Mouse (Mus musculus): ENCODE measurements around the gene Atp6v0a1. TPM values are rescaled to one million over a fixed set of nuclear protein-coding genes. Genes with fewer than 3 reads are reported as not detected.

Gene Atp6v0a1
- total and polyA plus RNA-seq, 3 experiments: 77.4 to 92.6 (median 89.6) TPM

GRCm38 (mm10) chr11:100989666-100990065 lies 19.6 kb upstream of the Atp6v0a1 start:
- no peak overlapping the region for H3K27ac ChIP-seq
- WGBS: 61% methylated on average over 2 of the region's 2 CpGs
- H3K9ac ChIP-seq (ENCODE audit: low read depth, low read length): no peak overlapping the region
- TF ChIP-seq CTCF (IDR thresholded peaks at IDR 0.05) (no peak), POLR2A (IDR thresholded peaks at IDR 0.05; ENCODE audit: insufficient read depth, low read depth, low read length) (no peak), EP300 (IDR thresholded peaks at IDR 0.05; ENCODE audit: insufficient read depth, low read depth, low read length) (no peak)
- no peaks in the 10 kb centered on the region for H3K4me1 ChIP-seq (ENCODE audit: control insufficient read depth, insufficient read depth, low read length)
- intact Hi-C loops (cut with DNase I): loop anchor here (10.0 kb wide), 1 partner anchor 315 kb away; the partner anchor contains the start of gene Becn1
- H3K4me3 ChIP-seq: no peak overlapping the region
- no peaks in the 10 kb centered on the region for H3K36me3 ChIP-seq (ENCODE audit: control insufficient read depth, insufficient read depth, low read length)
- H3K79me2 ChIP-seq (replicated peaks; ENCODE audit: control insufficient read depth, insufficient read depth, low read length): no peaks in the 10 kb centered on the region
- H3K27me3 ChIP-seq (ENCODE audit: control insufficient read depth, insufficient read depth, low read length): no peaks in the 10 kb centered on the region
- no peak for DNase-seq

GRCm38 (mm10) chr11:100991027-100991534 lies 18.2 kb upstream of the Atp6v0a1 start:
- no peak for TF ChIP-seq EP300 (IDR thresholded peaks at IDR 0.05; ENCODE audit: insufficient read depth, low read depth, low read length)
- no peak for TF ChIP-seq CTCF (IDR thresholded peaks at IDR 0.05)
- TF ChIP-seq POLR2A (IDR thresholded peaks at IDR 0.05; ENCODE audit: insufficient read depth, low read depth, low read length): no peak
- DNase-seq: no peak
- no peaks in the 10 kb centered on the region for H3K36me3 ChIP-seq (ENCODE audit: control insufficient read depth, insufficient read depth, low read length)
- no peak overlapping the region for H3K4me3 ChIP-seq
- 53% methylated on average over 6 of the region's 6 CpGs for WGBS
- no peaks in the 10 kb centered on the region for H3K27me3 ChIP-seq (ENCODE audit: control insufficient read depth, insufficient read depth, low read length)
- no peak overlapping the region for H3K27ac ChIP-seq
- H3K4me1 ChIP-seq (ENCODE audit: control insufficient read depth, insufficient read depth, low read length): no peaks in the 10 kb centered on the region
- H3K9ac ChIP-seq (ENCODE audit: low read depth, low read length): no peak overlapping the region
- H3K79me2 ChIP-seq (replicated peaks; ENCODE audit: control insufficient read depth, insufficient read depth, low read length): no peaks in the 10 kb centered on the region
- intact Hi-C loops (cut with DNase I): loop anchor here (10.0 kb wide), 1 partner anchor 314 kb away; the partner anchor contains the start of gene Becn1

- Histone ChIP-seq H3K9ac (ENCODE audit: low read depth, low read length) (no peak overlapping the region), H3K27ac (no peak overlapping the region), H3K27me3 (ENCODE audit: control insufficient read depth, insufficient read depth, low read length) (no peaks in the 10 kb centered on the region), H3K79me2 (replicated peaks; ENCODE audit: control insufficient read depth, insufficient read depth, low read length) (no peaks in the 10 kb centered on the region), H3K4me3 (no peak overlapping the region), H3K4me1 (ENCODE audit: control insufficient read depth, insufficient read depth, low read length) (no peaks in the 10 kb centered on the region), H3K36me3 (ENCODE audit: control insufficient read depth, insufficient read depth, low read length) (no peaks in the 10 kb centered on the region)
- intact Hi-C loops (cut with DNase I): loop anchor here (10.0 kb wide), 1 partner anchor 311 kb away; the partner anchor contains the start of gene Becn1
- TF ChIP-seq EP300 (IDR thresholded peaks at IDR 0.05; ENCODE audit: insufficient read depth, low read depth, low read length) (no peak), POLR2A (IDR thresholded peaks at IDR 0.05; ENCODE audit: insufficient read depth, low read depth, low read length) (no peak), CTCF (IDR thresholded peaks at IDR 0.05) (no peak)
- DNase-seq: no peak
- WGBS: 75% methylated on average over 2 of the region's 2 CpGs
These were observed 15.8 kb upstream of the Atp6v0a1 start for GRCm38 (mm10) chr11:100993437-100993836.

GRCm38 (mm10) chr11:100994233-100994632 lies 15.0 kb upstream of the Atp6v0a1 start:
- H3K36me3 ChIP-seq (ENCODE audit: control insufficient read depth, insufficient read depth, low read length): no peaks in the 10 kb centered on the region
- no peaks in the 10 kb centered on the region for H3K27me3 ChIP-seq (ENCODE audit: control insufficient read depth, insufficient read depth, low read length)
- H3K27ac ChIP-seq: no peak overlapping the region
- DNase-seq: no peak
- no peaks in the 10 kb centered on the region for H3K4me1 ChIP-seq (ENCODE audit: control insufficient read depth, insufficient read depth, low read length)
- intact Hi-C loops (cut with DNase I): loop anchor here (10.0 kb wide), 1 partner anchor 311 kb away; the partner anchor contains the start of gene Becn1
- 50% methylated on average over 9 of the region's 9 CpGs for WGBS
- no peak overlapping the region for H3K4me3 ChIP-seq
- no peaks in the 10 kb centered on the region for H3K79me2 ChIP-seq (replicated peaks; ENCODE audit: control insufficient read depth, insufficient read depth, low read length)
- TF ChIP-seq EP300 (IDR thresholded peaks at IDR 0.05; ENCODE audit: insufficient read depth, low read depth, low read length): no peak
- TF ChIP-seq CTCF (IDR thresholded peaks at IDR 0.05): no peak
- no peak for TF ChIP-seq POLR2A (IDR thresholded peaks at IDR 0.05; ENCODE audit: insufficient read depth, low read depth, low read length)
- no peak overlapping the region for H3K9ac ChIP-seq (ENCODE audit: low read depth, low read length)

GRCm38 (mm10) chr11:100994655-100995054 lies 14.6 kb upstream of the Atp6v0a1 start:
- WGBS: 61% methylated on average over 5 of the region's 5 CpGs
- no peak for DNase-seq
- Histone ChIP-seq H3K4me1 (ENCODE audit: control insufficient read depth, insufficient read depth, low read length) (no peaks in the 10 kb centered on the region), H3K79me2 (replicated peaks; ENCODE audit: control insufficient read depth, insufficient read depth, low read length) (no peaks in the 10 kb centered on the region), H3K4me3 (no peak overlapping the region), H3K27me3 (ENCODE audit: control insufficient read depth, insufficient read depth, low read length) (no peaks in the 10 kb centered on the region), H3K36me3 (ENCODE audit: control insufficient read depth, insufficient read depth, low read length) (no peaks in the 10 kb centered on the region), H3K9ac (ENCODE audit: low read depth, low read length) (no peak overlapping the region), H3K27ac (no peak overlapping the region)
- no peak for TF ChIP-seq POLR2A (IDR thresholded peaks at IDR 0.05; ENCODE audit: insufficient read depth, low read depth, low read length)
- TF ChIP-seq EP300 (IDR thresholded peaks at IDR 0.05; ENCODE audit: insufficient read depth, low read depth, low read length): no peak
- no peak for TF ChIP-seq CTCF (IDR thresholded peaks at IDR 0.05)
- intact Hi-C loops (cut with DNase I): loop anchor here (10.0 kb wide), 1 partner anchor 310 kb away; the partner anchor contains the start of gene Becn1

- no peak for DNase-seq
- Histone ChIP-seq H3K27ac (no peak overlapping the region), H3K4me1 (ENCODE audit: control insufficient read depth, insufficient read depth, low read length) (no peaks in the 10 kb centered on the region), H3K36me3 (ENCODE audit: control insufficient read depth, insufficient read depth, low read length) (no peaks in the 10 kb centered on the region), H3K79me2 (replicated peaks; ENCODE audit: control insufficient read depth, insufficient read depth, low read length) (no peaks in the 10 kb centered on the region), H3K9ac (ENCODE audit: low read depth, low read length) (no peak overlapping the region), H3K4me3 (no peak overlapping the region), H3K27me3 (ENCODE audit: control insufficient read depth, insufficient read depth, low read length) (no peaks in the 10 kb centered on the region)
- intact Hi-C loops (cut with DNase I): loop anchor here (10.0 kb wide), 1 partner anchor 308 kb away; the partner anchor contains the start of gene Becn1
- 84% methylated on average over 4 of the region's 4 CpGs for WGBS
- TF ChIP-seq CTCF (IDR thresholded peaks at IDR 0.05) (no peak), POLR2A (IDR thresholded peaks at IDR 0.05; ENCODE audit: insufficient read depth, low read depth, low read length) (no peak), EP300 (IDR thresholded peaks at IDR 0.05; ENCODE audit: insufficient read depth, low read depth, low read length) (no peak)
These were observed 12.8 kb upstream of the Atp6v0a1 start for GRCm38 (mm10) chr11:100996501-100996900.
